Mouse (Mus musculus): ENCODE results near the gene Zfp951.
"Not testable (repeated sequence)": the region's sequence is repeated elsewhere in the genome, so short reads cannot be mapped to it uniquely, and the experiment has no call there.

Gene Zfp951

DNA sequence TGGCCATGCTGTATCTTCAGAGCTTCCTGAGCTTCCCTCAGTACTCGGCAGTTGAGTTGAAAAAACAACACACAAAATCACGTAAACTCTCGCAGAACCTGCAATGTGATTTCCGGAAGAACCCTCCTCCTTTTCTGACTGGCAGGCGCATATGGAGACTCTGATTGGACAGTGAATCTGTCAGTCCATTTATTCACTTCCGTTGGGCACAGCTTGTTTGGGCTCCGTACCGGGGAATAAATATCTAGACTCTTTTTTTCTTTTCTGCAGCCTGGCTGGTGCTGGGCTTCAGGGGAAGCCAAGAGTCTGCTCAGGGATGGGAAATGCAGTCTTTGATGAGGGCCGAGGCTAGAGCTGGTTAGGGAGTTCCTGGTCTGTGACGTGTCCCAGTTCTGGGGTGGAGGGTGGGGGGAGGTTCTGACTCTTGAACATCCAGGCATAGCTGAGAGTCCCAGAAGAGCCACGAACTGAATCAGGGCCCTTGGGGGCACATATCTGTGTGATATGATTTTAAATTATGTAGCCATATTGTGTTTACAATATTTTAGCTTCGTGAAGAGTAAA is at the start of gene Zfp951:
Zfp951 (minus strand) TSS at position 109 of the 564 bp plus-strand sequence.
- peak; percentile 28 for DNase-seq (ENCODE audit: low spot score)

- DNase-seq (ENCODE audit: low spot score): not testable (repeated sequence)
Measured at GRCm38 (mm10) chr5:104906556-104906955, 46.7 kb upstream of the Zfp951 start.

GRCm38 (mm10) chr5:104859045-104859961 is 567 bp downstream of the Zfp951 start:
- DNase-seq (ENCODE audit: low spot score): peak; percentile 19

DNA sequence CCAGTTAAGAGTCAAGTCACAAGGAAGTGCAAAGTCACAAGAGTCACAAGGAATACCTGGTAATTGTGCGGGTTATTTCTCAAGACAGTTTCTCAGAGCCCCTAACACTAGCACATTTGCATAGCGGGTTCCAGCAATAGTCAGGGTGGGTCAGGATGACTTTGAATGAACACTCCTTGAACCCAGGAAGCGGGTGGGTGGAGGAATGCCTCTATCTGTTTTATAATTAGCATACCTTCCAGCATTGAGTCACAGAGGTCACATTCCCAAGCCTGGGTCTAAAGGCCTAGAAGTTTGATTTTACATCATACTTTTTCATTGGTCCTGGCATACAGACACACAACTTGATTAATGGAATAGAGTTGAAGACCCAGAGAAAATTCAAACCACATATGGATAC is 5.3 kb downstream of the Zfp951 start:
- not testable (repeated sequence) for DNase-seq (ENCODE audit: low spot score)

GRCm38 (mm10) chr5:104833330-104833729 is 26.5 kb downstream of the Zfp951 start:
- no peak for DNase-seq (ENCODE audit: low spot score)

DNA sequence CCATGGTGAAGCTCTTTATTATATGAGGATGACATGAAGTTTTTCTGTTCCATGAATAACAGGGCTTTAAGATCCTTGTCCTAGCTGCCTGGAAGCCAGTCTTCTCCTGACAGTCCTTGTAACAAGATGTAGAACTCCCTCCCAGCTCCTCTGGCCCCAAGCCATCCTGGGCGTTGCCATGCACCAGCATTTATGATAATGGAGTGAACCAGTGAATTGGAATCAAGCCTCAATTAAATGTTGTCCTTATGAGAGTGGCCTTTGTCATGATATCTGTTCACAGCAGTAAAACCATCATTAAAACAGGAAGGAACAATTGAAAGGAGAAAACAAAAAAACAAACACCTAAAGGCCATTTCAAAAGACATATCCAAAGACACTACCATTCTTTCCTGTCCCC is 30.3 kb downstream of the Zfp951 start:
- DNase-seq (ENCODE audit: low spot score): no peak

DNA sequence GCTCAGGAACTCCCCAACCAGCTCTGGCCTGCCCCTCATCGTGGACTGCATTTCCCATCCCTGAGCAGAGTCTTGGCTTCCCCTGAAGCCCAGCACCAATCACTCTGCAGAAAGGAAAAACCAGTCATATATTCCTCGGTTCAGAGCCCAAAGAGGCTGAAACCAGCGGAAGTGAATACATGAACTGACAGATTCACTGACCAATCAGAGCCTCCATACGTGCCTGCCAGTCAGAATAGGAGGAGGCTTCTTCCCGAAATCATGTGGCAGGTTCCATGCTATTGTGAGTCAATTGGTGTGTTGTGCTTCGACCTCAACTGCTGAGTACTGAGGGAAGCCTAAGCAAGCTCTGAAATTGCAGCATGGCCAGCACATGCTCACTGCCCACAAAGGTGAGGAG is 89.7 kb downstream of the Zfp951 start:
- DNase-seq (ENCODE audit: low spot score): not testable (repeated sequence)
